Mouse (Mus musculus) adrenal gland, postnatal 14 days (tissue): ENCODE data around the gene Rnf227. TPM values are rescaled to one million over a fixed set of nuclear protein-coding genes. Genes with fewer than 3 reads are reported as not detected.
"Not testable (repeated sequence)": the region's sequence is repeated elsewhere in the genome, so short reads cannot be mapped to it uniquely, and the experiment has no call there.

Source experiments
- DNase-seq: peaks from one replicate; pipeline ENCODE4 v3.0.0; 2021; ENCODE audit warnings: mixed read lengths
- long read RNA-seq, 2 experiments: library from polyadenylated mRNA; stranded (forward); transcript quantifications; one replicate each; pipeline ENCODE4 v2.0.0; 2021
- total RNA-seq: library from RNA; stranded (reverse); gene quantifications from 2 replicates; pipeline ENCODE4 v1.2.3, GENCODE M21; 2021

Gene Rnf227
- 4.1 and 5.4 TPM in 2 replicates for total RNA-seq
- long read RNA-seq, experiment 1, transcript Rnf227-201 (2 exons, 2,081 nt), result major isoform, 16 of 17 reads
- long read RNA-seq, experiment 1, partial matches to known transcripts, result 0 of 17 reads
- long read RNA-seq, experiment 1, other reads (novel, unspliced or antisense), result 1 of 17 reads
- long read RNA-seq, experiment 2, transcript Rnf227-201 (2 exons, 2,081 nt), result major isoform, 10 of 10 reads
- long read RNA-seq, experiment 2, partial matches to known transcripts, result 0 of 10 reads
- long read RNA-seq, experiment 2, other reads (novel, unspliced or antisense), result 0 of 10 reads

DNA sequence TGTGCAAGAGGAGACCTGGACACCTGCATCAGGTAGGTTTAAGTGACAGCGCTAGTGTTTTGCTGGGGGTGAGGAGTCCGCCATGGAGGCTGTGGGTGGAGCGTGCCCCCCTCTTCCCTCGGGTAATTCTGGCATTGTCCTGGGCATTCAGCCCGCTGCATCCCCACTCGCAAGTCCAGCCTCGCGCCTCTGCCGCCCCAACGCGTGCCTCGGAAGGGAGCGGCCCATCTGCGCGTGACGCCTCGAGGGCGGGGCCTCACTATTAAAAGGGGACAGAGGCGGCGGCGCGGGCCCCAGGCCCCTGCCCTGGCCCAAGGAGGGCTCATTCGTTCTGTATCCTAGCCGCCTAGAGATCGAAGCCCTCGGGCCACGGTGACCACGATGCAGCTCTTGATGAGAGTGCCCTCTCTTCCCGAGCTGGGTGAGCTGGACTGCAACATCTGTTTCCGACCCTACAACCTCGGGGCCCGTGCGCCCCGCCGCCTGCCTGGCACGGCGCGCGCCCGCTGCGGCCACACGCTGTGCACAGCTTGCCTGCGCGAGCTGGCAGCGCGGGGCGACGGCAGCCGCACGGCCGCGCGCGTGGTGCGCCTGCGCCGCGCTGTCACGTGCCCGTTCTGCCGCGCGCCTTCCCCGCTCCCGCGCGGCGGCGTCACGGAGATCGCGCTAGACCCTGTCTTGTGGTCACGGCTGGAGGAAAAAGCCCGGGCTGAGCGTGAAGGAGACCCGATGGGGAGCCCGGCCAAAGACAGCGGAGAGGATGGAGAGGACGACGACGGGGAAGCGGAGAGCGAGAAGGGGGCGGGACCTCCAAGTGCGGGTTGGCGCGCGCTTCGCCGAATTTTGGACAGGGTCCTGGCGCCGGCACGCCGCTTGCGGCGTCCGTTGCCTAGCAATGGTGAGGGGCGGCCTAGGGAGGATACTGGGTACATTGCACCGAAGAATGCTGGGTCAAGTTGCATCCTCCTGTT is at the start of gene Rnf227:
Rnf227 (plus strand) TSS at position 301 of the 971 bp plus-strand sequence.
- DNase-seq, result peak; percentile 75

GRCm38 (mm10) chr11:69291111-69291510 is 49.1 kb upstream of the Rnf227 start:
- DNase-seq, result no peak

DNA sequence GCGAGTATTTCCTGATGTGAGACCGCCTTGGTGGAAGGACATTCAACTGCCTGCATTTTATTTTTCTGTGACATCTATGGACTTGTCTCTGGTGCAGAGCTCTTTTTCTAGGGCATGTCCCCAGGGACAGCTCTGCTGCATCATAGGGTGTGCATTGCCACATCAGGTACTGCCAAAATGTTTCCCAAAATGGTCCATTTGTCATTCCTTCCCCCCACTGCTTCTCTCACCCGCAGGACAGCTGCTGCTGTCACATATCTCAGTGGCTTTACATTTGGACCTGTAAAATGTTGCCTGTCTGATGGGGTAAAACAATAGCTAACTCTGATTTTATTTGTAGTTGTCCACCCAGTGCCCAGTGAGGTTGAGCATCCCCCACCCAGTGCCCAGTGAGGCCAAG is 45.0 kb upstream of the Rnf227 start:
- no peak for DNase-seq

- no peak for DNase-seq
Measured at GRCm38 (mm10) chr11:69297799-69298198, 42.5 kb upstream of the Rnf227 start.

DNA sequence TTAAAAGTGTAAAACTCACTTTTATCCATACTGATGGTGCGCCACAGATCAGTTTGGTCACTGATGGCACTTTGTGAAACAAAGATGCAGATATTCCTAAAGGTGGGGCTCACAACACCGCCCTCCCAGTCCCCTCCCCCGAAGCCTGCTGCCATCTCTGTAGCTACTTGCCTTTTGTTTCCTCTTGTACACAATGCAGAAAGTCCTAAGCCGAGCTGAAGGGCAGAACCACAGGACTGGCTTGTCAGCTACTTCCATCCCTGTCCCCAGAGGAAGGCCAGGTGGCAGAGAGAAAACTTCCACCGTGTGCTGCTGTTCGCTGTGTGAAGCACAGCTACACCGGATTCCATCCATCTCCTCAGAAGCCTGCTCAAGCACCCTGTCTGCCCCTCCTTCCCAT is 42.0 kb upstream of the Rnf227 start:
- no peak for DNase-seq

- DNase-seq, result peak; percentile 11
Measured at GRCm38 (mm10) chr11:69302817-69303216, 37.4 kb upstream of the Rnf227 start.

GRCm38 (mm10) chr11:69305291-69305690 is 35.0 kb upstream of the Rnf227 start:
- no peak for DNase-seq

- DNase-seq, result no peak
Measured at GRCm38 (mm10) chr11:69306039-69306438, 34.2 kb upstream of the Rnf227 start.

DNA sequence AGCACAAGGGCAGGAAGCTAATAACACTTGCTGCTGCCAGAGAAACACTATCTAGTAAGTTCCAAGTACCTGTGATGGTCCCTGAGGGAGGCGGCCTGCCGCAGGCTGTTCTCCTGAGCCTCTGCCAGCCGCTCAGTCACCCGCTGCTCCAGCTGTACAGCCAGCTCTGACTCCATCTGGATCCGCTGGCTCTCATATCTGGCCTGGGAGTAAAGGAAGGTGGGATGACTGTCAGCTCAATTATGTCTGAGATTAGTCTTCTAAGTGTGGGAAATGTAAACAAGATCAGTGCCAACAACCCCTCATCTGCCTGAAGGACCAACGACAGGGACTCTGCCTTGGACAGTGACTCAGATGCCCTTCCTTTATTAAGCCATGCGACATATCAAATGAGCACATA is 29.0 kb upstream of the Rnf227 start:
- DNase-seq, result peak; percentile 69

DNA sequence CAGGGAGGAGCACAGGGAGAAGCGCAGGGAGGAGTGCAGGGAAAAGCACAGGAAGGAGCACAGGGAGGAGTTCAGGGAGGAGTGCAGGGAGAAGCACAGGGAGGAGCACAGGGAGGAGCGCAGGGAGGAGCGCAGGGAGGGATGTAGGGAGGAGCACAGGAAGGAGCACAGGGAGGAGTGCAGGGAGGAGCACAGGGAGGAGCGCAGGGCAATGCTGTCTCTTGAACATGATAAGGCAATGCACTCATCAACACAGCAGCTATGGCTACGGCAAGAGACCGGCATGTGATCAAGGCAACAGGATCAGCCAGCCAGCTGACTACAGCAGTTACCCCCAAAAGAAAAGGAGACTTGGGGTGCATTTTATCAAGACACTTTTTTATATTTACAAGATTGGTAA is 23.9 kb upstream of the Rnf227 start:
- no peak for DNase-seq

DNA sequence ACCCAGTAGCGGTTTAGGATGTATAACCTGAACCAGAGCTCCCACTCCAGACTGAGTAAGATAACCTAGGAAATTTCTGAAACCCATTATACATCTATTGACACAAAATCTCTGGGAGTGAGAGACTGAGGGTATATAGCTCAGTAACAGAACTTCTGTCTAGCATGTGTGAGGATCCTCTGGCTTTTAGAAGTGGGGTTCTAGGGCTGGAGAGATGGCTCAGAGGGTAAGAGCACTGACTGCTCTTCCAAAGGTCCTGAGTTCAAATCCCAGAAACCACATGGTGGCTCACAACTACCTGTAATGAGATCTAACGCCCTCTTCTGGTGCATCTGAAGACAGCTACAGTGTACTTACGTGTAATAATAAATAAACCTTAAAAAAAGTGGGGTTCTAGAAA is 22.3 kb upstream of the Rnf227 start:
- DNase-seq, result not testable (repeated sequence)

DNA sequence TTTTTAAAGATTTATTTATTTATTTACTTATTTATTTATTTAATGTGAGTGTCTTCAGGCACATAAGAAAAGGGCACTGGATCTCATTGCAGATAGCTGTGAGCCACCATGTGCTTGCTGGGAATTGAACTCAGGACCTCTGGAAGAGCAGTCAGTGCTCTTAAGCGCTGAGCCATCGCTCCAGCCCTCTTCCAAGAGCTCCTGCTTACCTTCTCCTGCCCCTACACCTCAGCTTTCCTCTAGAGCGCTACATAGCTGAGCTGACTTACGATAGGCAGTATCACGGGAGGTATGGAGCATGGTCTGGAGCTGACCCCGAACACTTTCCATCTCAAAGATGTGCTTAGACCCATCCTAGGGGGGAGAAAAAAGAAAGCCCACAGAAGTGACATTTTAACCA is 18.7 kb upstream of the Rnf227 start:
- DNase-seq, result no peak

GRCm38 (mm10) chr11:69322010-69322409 is 18.3 kb upstream of the Rnf227 start:
- DNase-seq, result no peak

GRCm38 (mm10) chr11:69322693-69323471 is 17.4 kb upstream of the Rnf227 start:
- no peak for DNase-seq

GRCm38 (mm10) chr11:69323667-69324111 is 16.6 kb upstream of the Rnf227 start, which contains the start of the genes Cntrob and Trappc1:
Gene Cntrob (minus strand): TSS chr11:69323775.
Gene Trappc1 (plus strand): TSS chr11:69323980.
- DNase-seq, result peak; percentile 100

GRCm38 (mm10) chr11:69324749-69325148 is 15.5 kb upstream of the Rnf227 start:
- DNase-seq, result no peak

GRCm38 (mm10) chr11:69325628-69326407 is 14.4 kb upstream of the Rnf227 start, which contains the start of gene Kcnab3:
Gene Kcnab3 (plus strand): TSS chr11:69326258.
- DNase-seq, result peak; percentile 92

DNA sequence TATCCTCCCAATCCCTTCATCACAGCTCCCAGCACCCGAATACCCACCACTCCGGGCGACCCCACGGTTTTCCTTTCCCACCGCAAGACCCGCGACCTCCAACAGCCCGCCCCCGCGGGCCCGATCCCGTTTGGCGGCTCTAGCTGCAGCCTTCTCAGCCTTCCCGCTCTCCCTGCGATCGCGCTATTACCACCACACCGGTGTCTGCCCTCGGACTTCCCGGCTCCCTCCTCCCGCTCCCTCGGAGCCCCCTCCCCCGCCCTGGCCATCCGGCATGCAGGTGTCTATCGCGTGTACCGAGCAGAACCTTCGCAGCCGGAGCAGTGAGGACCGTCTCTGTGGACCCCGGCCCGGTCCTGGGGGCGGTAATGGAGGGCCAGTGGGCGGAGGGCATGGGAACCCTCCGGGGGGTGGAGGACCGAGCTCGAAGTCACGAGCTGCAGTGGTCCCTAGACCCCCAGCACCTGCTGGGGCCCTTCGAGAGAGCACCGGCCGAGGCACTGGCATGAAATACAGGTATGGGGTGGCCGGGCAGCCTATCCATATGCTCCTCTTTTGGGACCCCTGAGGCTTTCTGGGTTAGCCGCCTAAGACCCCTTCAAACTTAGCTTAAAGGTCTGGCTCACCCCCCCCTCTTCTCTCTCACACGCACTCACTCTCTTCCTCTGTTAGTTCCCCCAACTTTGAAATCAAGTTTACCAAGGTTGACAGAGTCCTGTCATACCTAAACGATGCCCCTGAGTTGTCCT is 13.7 kb upstream of the Rnf227 start:
- DNase-seq, result peak; percentile 57

DNA sequence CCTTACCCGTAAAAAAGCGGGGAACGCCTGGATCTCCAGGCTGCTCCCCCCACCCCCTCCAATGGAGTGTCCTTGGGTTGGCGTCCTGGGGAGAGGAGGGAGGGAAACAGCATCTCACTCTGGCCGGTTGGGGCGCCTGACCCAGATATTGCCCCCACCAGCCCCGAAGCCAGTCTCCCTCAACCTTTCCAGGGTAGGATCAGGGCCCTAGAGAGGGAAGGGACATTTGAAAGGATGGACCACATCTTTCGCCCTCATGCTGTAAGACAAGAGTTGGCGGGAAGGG is 13.2 kb upstream of the Rnf227 start:
- peak; percentile 67 for DNase-seq

- DNase-seq, result no peak
Measured at GRCm38 (mm10) chr11:69327648-69328047, 12.6 kb upstream of the Rnf227 start.

DNA sequence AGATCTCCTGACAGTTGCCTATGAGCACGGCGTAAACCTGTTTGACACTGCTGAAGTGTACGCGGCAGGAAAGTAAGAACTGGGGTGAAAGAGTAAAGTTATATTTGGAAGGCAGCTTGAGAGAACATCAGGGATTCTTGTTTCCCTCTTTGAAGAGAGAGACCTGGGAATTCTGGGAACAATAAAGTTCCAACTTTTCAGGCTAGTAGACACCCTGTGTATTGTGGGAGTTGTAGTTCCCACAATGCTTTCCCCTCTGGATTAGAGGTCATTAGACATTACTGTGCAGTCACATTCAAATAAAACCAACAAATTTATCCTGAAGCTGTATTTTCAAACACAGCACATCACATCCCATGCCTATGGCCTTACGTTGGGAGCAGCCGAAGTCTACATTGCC is 11.7 kb upstream of the Rnf227 start:
- DNase-seq, result no peak
